In genomic region chr11:46038901-46039300, GRCm38 (mm10) we compare ENCODE assay signal across 9 mouse cellular contexts. TPM values are rescaled to one million over a fixed set of nuclear protein-coding genes. Genes with fewer than 3 reads are reported as not detected.
DNase-seq lines count a peak whose midpoint lies in the region; ATAC-seq and TF ChIP-seq lines count a peak whose summit lies in the region.
"Had no signal": no experiment of that assay in that cellular context is flagged by ENCODE, and none has a peak within 500 bp of the region (broad histone marks: within the 10 kb centered on the region; RNA-seq: fewer than 3 reads in every experiment).

No protein-coding gene starts in this region.

- no peak overlapping the region for H3K27ac ChIP-seq in intestine, embryonic 15.5 days
- no peak overlapping the region for H3K27ac ChIP-seq in intestine, postnatal 0 days (ENCODE audit: low read depth, low read length)
- H3K27ac ChIP-seq in lung, embryonic 16.5 days (ENCODE audit: low read length) = no peak overlapping the region
- peak overlapping the region; percentile 48 for H3K27ac ChIP-seq in embryonic facial prominence, embryonic 10.5 days (replicated peaks)
- H3K27ac ChIP-seq in liver, embryonic 15.5 days (replicated peaks) = no peak overlapping the region

- no peak for TF ChIP-seq CTCF in intestine, postnatal 0 days (IDR thresholded peaks at IDR 0.05; ENCODE audit: low read depth)

- H3K4me3 ChIP-seq in intestine, embryonic 15.5 days (replicated peaks) = no peak overlapping the region
- no peak overlapping the region for H3K4me3 ChIP-seq in intestine, postnatal 0 days (ENCODE audit: low read depth, low read length)
- H3K4me3 ChIP-seq in lung, embryonic 16.5 days (ENCODE audit: low read length) = no peak overlapping the region
- H3K4me3 ChIP-seq in embryonic facial prominence, embryonic 10.5 days = no peak overlapping the region
- H3K4me3 ChIP-seq in liver, embryonic 15.5 days (replicated peaks) = no peak overlapping the region

- DNase-seq in lung, adult 18-20 months = no peak
- no peak for DNase-seq in embryonic facial prominence, embryonic 10.5 days (ENCODE audit: low spot score)
- DNase-seq: cerebellum, adult 11 months; right cerebral cortex, postnatal 4 days had no signal

- 0 out of 2 replicates have a peak, but pooled peaks cover 2% of the 10 kb centered on the region for H3K4me1 ChIP-seq in intestine, embryonic 15.5 days (replicated peaks)
- H3K4me1 ChIP-seq in intestine, postnatal 0 days (replicated peaks; ENCODE audit: control insufficient read depth, insufficient read depth, low read length) = no peaks in the 10 kb centered on the region
- peaks cover 5% of the 10 kb centered on the region; the same call in 1 of the 2 replicates for H3K4me1 ChIP-seq in lung, embryonic 16.5 days (replicated peaks; ENCODE audit: control insufficient read depth, insufficient read depth, low read length)
- H3K4me1 ChIP-seq in embryonic facial prominence, embryonic 10.5 days = peaks cover 18% of the 10 kb centered on the region
- no peaks in the 10 kb centered on the region for H3K4me1 ChIP-seq in liver, embryonic 15.5 days (replicated peaks)

- H3K9me3 ChIP-seq in intestine, embryonic 15.5 days = no peaks in the 10 kb centered on the region
- no peaks in the 10 kb centered on the region for H3K9me3 ChIP-seq in intestine, postnatal 0 days (ENCODE audit: control insufficient read depth)
- H3K9me3 ChIP-seq in lung, embryonic 16.5 days (ENCODE audit: control insufficient read depth, low read length) = no peaks in the 10 kb centered on the region
- H3K9me3 ChIP-seq in embryonic facial prominence, embryonic 10.5 days = no peaks in the 10 kb centered on the region
- no peaks in the 10 kb centered on the region for H3K9me3 ChIP-seq in liver, embryonic 15.5 days (replicated peaks)

- H3K27me3 ChIP-seq in intestine, embryonic 15.5 days (replicated peaks) = no peaks in the 10 kb centered on the region
- no peaks in the 10 kb centered on the region for H3K27me3 ChIP-seq in intestine, postnatal 0 days (replicated peaks; ENCODE audit: control insufficient read depth, insufficient read depth, low read length)
- H3K27me3 ChIP-seq in lung, embryonic 16.5 days (ENCODE audit: control insufficient read depth, insufficient read depth, low read depth, low read length) = no peaks in the 10 kb centered on the region
- H3K27me3 ChIP-seq in embryonic facial prominence, embryonic 10.5 days (replicated peaks; ENCODE audit: low read depth, poor library complexity, severe bottlenecking) = no peaks in the 10 kb centered on the region
- no peaks in the 10 kb centered on the region for H3K27me3 ChIP-seq in liver, embryonic 15.5 days

- peak overlapping the region; percentile 6; the same call in 1 of the 2 replicates for H3K4me2 ChIP-seq in intestine, embryonic 15.5 days (replicated peaks)
- no peak overlapping the region for H3K4me2 ChIP-seq in intestine, postnatal 0 days (replicated peaks; ENCODE audit: low read depth)
- H3K4me2 ChIP-seq in lung, embryonic 16.5 days (ENCODE audit: low read depth, low read length) = 0 out of 2 replicates have a peak overlapping the region, but pooled peaks have one; percentile 13
- H3K4me2 ChIP-seq in liver, embryonic 15.5 days = peak overlapping the region; percentile 13; the same call in 1 of the 2 replicates

- H3K36me3 ChIP-seq in intestine, embryonic 15.5 days = no peaks in the 10 kb centered on the region
- no peaks in the 10 kb centered on the region for H3K36me3 ChIP-seq in intestine, postnatal 0 days (ENCODE audit: control insufficient read depth, insufficient read depth)
- H3K36me3 ChIP-seq in lung, embryonic 16.5 days (ENCODE audit: control insufficient read depth, insufficient read depth, low read length) = no peaks in the 10 kb centered on the region
- no peaks in the 10 kb centered on the region for H3K36me3 ChIP-seq in embryonic facial prominence, embryonic 10.5 days (replicated peaks)
- H3K36me3 ChIP-seq in liver, embryonic 15.5 days (replicated peaks) = no peaks in the 10 kb centered on the region

- H3K9ac ChIP-seq in intestine, embryonic 15.5 days = no peak overlapping the region
- no peak overlapping the region for H3K9ac ChIP-seq in intestine, postnatal 0 days (ENCODE audit: low read depth, low read length)
- no peak overlapping the region for H3K9ac ChIP-seq in lung, embryonic 16.5 days (ENCODE audit: low read length)
- H3K9ac ChIP-seq in liver, embryonic 15.5 days = no peak overlapping the region

- ATAC-seq in intestine, embryonic 15.5 days = no peak
- ATAC-seq in intestine, postnatal 0 days = no peak
- ATAC-seq in lung, embryonic 16.5 days (ENCODE audit: low read depth) = no peak; the same call in 1 of the 2 replicates
- no peak for ATAC-seq in liver, embryonic 15.5 days (ENCODE audit: insufficient read depth)
- no peak for ATAC-seq in megakaryocyte-erythroid progenitor cell, adult 5-6 weeks (replicated peaks; ENCODE audit: low FRiP score, low TSS enrichment, poor library complexity, severe bottlenecking)

- 67% methylated on average over 15 of the region's 15 CpGs for WGBS in intestine, embryonic 15.5 days
- WGBS in intestine, postnatal 0 days = 74% methylated on average over 15 of the region's 15 CpGs
- WGBS in lung, embryonic 16.5 days = 71% methylated on average over 15 of the region's 15 CpGs
- WGBS in embryonic facial prominence, embryonic 10.5 days = 81% methylated on average over 15 of the region's 15 CpGs
- 66% methylated on average over 15 of the region's 15 CpGs for WGBS in liver, embryonic 15.5 days (ENCODE audit: insufficient replicate concordance)

RNA-seq across cellular contexts. Expression of gene Gm12166, which starts 13.2 kb away (rescaled TPM):
- polyA plus RNA-seq in intestine, embryonic 15.5 days (2015; fragmentation: Nextera tagmentation; extraction: Ambion mirVana) = 5.2 and 7.3 TPM in 2 replicates
- 9.5 and 10.2 TPM in 2 replicates for polyA plus RNA-seq in intestine, postnatal 0 days (2015; fragmentation: Nextera tagmentation; extraction: Ambion mirVana)
- polyA plus RNA-seq in lung, embryonic 16.5 days (2015; fragmentation: Nextera tagmentation; extraction: Ambion mirVana) = 5.4 and 6.8 TPM in 2 replicates
- polyA plus RNA-seq in embryonic facial prominence, embryonic 10.5 days (2016; fragmentation: Nextera tagmentation; extraction: Ambion mirVana) = 2.9 and 3.0 TPM in 2 replicates
- 3.4 TPM in 2 replicates for polyA plus RNA-seq in liver, embryonic 15.5 days (2015; fragmentation: Nextera tagmentation; extraction: Ambion mirVana)
- total RNA-seq in megakaryocyte-erythroid progenitor cell, adult 5-6 weeks (2014; fragmentation: Nextera tagmentation) = 8.4 TPM in 1 of 2 replicates, not detected in the other
- 7.6 and 8.1 TPM in 2 replicates for total RNA-seq in megakaryocyte-erythroid progenitor cell, adult 5-6 weeks (2017)

RNA-seq across cellular contexts. Expression of gene Adam19, which starts 16.9 kb away (rescaled TPM):
- 16.5 and 16.6 TPM in 2 replicates for polyA plus RNA-seq in intestine, embryonic 15.5 days (2015; fragmentation: Nextera tagmentation; extraction: Ambion mirVana)
- 4.0 and 4.5 TPM in 2 replicates for polyA plus RNA-seq in intestine, postnatal 0 days (2015; fragmentation: Nextera tagmentation; extraction: Ambion mirVana)
- 20.7 and 22.2 TPM in 2 replicates for polyA plus RNA-seq in lung, embryonic 16.5 days (2015; fragmentation: Nextera tagmentation; extraction: Ambion mirVana)
- 11.3 and 13.9 TPM in 2 replicates for polyA plus RNA-seq in embryonic facial prominence, embryonic 10.5 days (2016; fragmentation: Nextera tagmentation; extraction: Ambion mirVana)
- 0.93 and 0.98 TPM in 2 replicates for polyA plus RNA-seq in liver, embryonic 15.5 days (2015; fragmentation: Nextera tagmentation; extraction: Ambion mirVana)
- total RNA-seq in megakaryocyte-erythroid progenitor cell, adult 5-6 weeks (2014; fragmentation: Nextera tagmentation) = 0.20 and 0.92 TPM in 2 replicates
- total RNA-seq in megakaryocyte-erythroid progenitor cell, adult 5-6 weeks (2017) = not detected in 2 replicates

RNA-seq across cellular contexts. Expression of gene Sox30, which starts 58.8 kb away (rescaled TPM):
- polyA plus RNA-seq in intestine, embryonic 15.5 days (2015; fragmentation: Nextera tagmentation; extraction: Ambion mirVana) = 0.09 and 0.18 TPM in 2 replicates
- 0.05 and 0.16 TPM in 2 replicates for polyA plus RNA-seq in intestine, postnatal 0 days (2015; fragmentation: Nextera tagmentation; extraction: Ambion mirVana)
- polyA plus RNA-seq in lung, embryonic 16.5 days (2015; fragmentation: Nextera tagmentation; extraction: Ambion mirVana) = 0.05 and 0.11 TPM in 2 replicates
- 0.12 and 0.13 TPM in 2 replicates for polyA plus RNA-seq in embryonic facial prominence, embryonic 10.5 days (2016; fragmentation: Nextera tagmentation; extraction: Ambion mirVana)
- not detected in 2 replicates for polyA plus RNA-seq in liver, embryonic 15.5 days (2015; fragmentation: Nextera tagmentation; extraction: Ambion mirVana)
- not detected in 2 replicates for total RNA-seq in megakaryocyte-erythroid progenitor cell, adult 5-6 weeks (2014; fragmentation: Nextera tagmentation)
- total RNA-seq in megakaryocyte-erythroid progenitor cell, adult 5-6 weeks (2017) = not detected in 2 replicates
